Mouse (Mus musculus) C2C12 (cell line): ENCODE results near the gene Ppm1k. TPM values are rescaled to one million over a fixed set of nuclear protein-coding genes. Genes with fewer than 3 reads are reported as not detected.

Source experiments
- H3K27me3 ChIP-seq: one replicate; pipeline ENCODE4 v1.6.1; 2011; ENCODE audit not compliant: control insufficient read depth, insufficient read depth, insufficient read length
- H3K36me3 ChIP-seq: one replicate; pipeline ENCODE4 v1.6.1; 2011; ENCODE audit not compliant: control insufficient read depth, insufficient read depth
- H3K4me3 ChIP-seq: one replicate; pipeline ENCODE4 v1.5.1; 2011; ENCODE audit warnings: mild to moderate bottlenecking, control low read depth; ENCODE audit not compliant: poor library complexity, insufficient read depth, severe bottlenecking
- H3K79me2 ChIP-seq: one replicate; pipeline ENCODE4 v1.6.1; 2011; ENCODE audit not compliant: control insufficient read depth, insufficient read depth
- H3K79me3 ChIP-seq: one replicate; pipeline ENCODE4 v1.6.1; 2011; ENCODE audit warnings: low read depth, control low read depth
- H3ac ChIP-seq: one replicate; pipeline ENCODE3; 2011; ENCODE audit warnings: low read depth; ENCODE audit not compliant: control insufficient read depth, insufficient read length
- CEBPB ChIP-seq: IDR thresholded peaks from one replicate; pipeline ENCODE4 v1.6.1; 2011; ENCODE audit warnings: low read depth, mild to moderate bottlenecking, control low read depth, moderate library complexity
- CTCF ChIP-seq: IDR thresholded peaks from one replicate; pipeline ENCODE4 v1.5.1; 2011; ENCODE audit not compliant: control insufficient read depth, insufficient read depth, insufficient read length
- FOSL1 ChIP-seq: IDR thresholded peaks from one replicate; pipeline ENCODE4 v1.8.0; 2011; ENCODE audit warnings: mild to moderate bottlenecking, low read length; ENCODE audit not compliant: poor library complexity, insufficient read depth, severe bottlenecking
- MAX ChIP-seq: IDR thresholded peaks from one replicate; pipeline ENCODE4 v1.6.1; 2011; ENCODE audit warnings: mild to moderate bottlenecking, control low read depth
- MYOD1 ChIP-seq: IDR thresholded peaks from one replicate; pipeline ENCODE4 v1.6.1; 2011; ENCODE audit warnings: low read depth; ENCODE audit not compliant: control insufficient read depth, insufficient read length
- MYOG ChIP-seq: IDR thresholded peaks from one replicate; pipeline ENCODE4 v1.6.1; 2011; ENCODE audit not compliant: control insufficient read depth, insufficient read length; ENCODE audit errors: extremely low read depth
- USF1 ChIP-seq: IDR thresholded peaks from one replicate; pipeline ENCODE4 v1.6.1; 2011; ENCODE audit warnings: low read depth, mild to moderate bottlenecking, control low read depth, moderate library complexity
- long read RNA-seq, 2 experiments: library from polyadenylated mRNA; unstranded; transcript quantifications; one replicate each; pipeline ENCODE4 v2.0.0; 2019 to 2020
- polyA plus RNA-seq: library from polyadenylated mRNA; unstranded; fragments of >200 nt; fragmentation: generic; extraction: Trizol; gene quantifications from one replicate; pipeline ENCODE4 v1.2.1, GENCODE M21; 2012; ENCODE audit warnings: missing spikeins

Gene Ppm1k
- 0.15 TPM for polyA plus RNA-seq
- long read RNA-seq, experiment 1, partial matches to known transcripts = 0 of 1 reads
- long read RNA-seq, experiment 1, other reads (novel, unspliced or antisense) = 1 of 1 reads
- long read RNA-seq, experiment 2 = 0 reads

- H3K4me3 ChIP-seq = peak within 1 kb of the TSS; percentile 42
- peak within 1 kb of the TSS; percentile 40 for H3ac ChIP-seq
- TF ChIP-seq MAX = peak; percentile 62
- no peak for TF ChIP-seq MYOD1
- H3K36me3 ChIP-seq = no peaks in the 10 kb centered on the region
- H3K79me2 ChIP-seq = no peaks in the 10 kb centered on the region
- H3K79me3 ChIP-seq = no peaks in the 10 kb centered on the region
- H3K27me3 ChIP-seq = no peaks in the 10 kb centered on the region
These were observed at the start of gene Ppm1k for GRCm38 (mm10) chr6:57535386-57535936. TSS of gene Ppm1k (minus strand) at chr6:57535468.

GRCm38 (mm10) chr6:57582356-57582755 lies 47.1 kb upstream of the Ppm1k start:
- H3K79me2 ChIP-seq = no peaks in the 10 kb centered on the region
- peaks cover 3% of the 10 kb centered on the region for H3K36me3 ChIP-seq
- no peaks in the 10 kb centered on the region for H3K79me3 ChIP-seq
- TF ChIP-seq MYOG (no peak), MAX (no peak), USF1 (no peak), FOSL1 (no peak), MYOD1 (no peak), CTCF (no peak), CEBPB (no peak)
- H3ac ChIP-seq = no peak overlapping the region
- no peak overlapping the region for H3K4me3 ChIP-seq
- H3K27me3 ChIP-seq = no peaks in the 10 kb centered on the region

GRCm38 (mm10) chr6:57581595-57581994 lies 46.3 kb upstream of the Ppm1k start:
- H3K79me3 ChIP-seq = no peaks in the 10 kb centered on the region
- H3K79me2 ChIP-seq = no peaks in the 10 kb centered on the region
- H3K4me3 ChIP-seq = peak overlapping the region; percentile 55
- no peaks in the 10 kb centered on the region for H3K27me3 ChIP-seq
- peaks cover 3% of the 10 kb centered on the region for H3K36me3 ChIP-seq
- no peak overlapping the region for H3ac ChIP-seq
- TF ChIP-seq MYOG (no peak), FOSL1 (no peak), MYOD1 (no peak), MAX (no peak), CTCF (no peak), USF1 (no peak), CEBPB (no peak)

- no peaks in the 10 kb centered on the region for H3K79me2 ChIP-seq
- H3K36me3 ChIP-seq = peaks cover 3% of the 10 kb centered on the region
- peak within 1 kb of the TSS; percentile 55 for H3K4me3 ChIP-seq
- TF ChIP-seq CTCF (no peak), FOSL1 (no peak), USF1 (no peak), MAX (peak; percentile 30)
- H3K79me3 ChIP-seq = no peaks in the 10 kb centered on the region
- H3ac ChIP-seq = peak within 1 kb of the TSS; percentile 8
- no peaks in the 10 kb centered on the region for H3K27me3 ChIP-seq
These were observed 45.7 kb upstream of the Ppm1k start, which contains the start of gene Herc6 for GRCm38 (mm10) chr6:57580881-57581548. TSS of gene Herc6 (plus strand) at chr6:57581000.

GRCm38 (mm10) chr6:57571587-57571986 lies 36.3 kb upstream of the Ppm1k start:
- Histone ChIP-seq H3K79me2 (no peaks in the 10 kb centered on the region), H3K79me3 (no peaks in the 10 kb centered on the region), H3K4me3 (no peak overlapping the region), H3ac (no peak overlapping the region), H3K27me3 (no peaks in the 10 kb centered on the region), H3K36me3 (no peaks in the 10 kb centered on the region)
- TF ChIP-seq MYOD1 (no peak), MAX (no peak), MYOG (no peak), CEBPB (no peak), USF1 (no peak), FOSL1 (no peak), CTCF (no peak)

- Histone ChIP-seq H3ac (no peak overlapping the region), H3K79me3 (no peaks in the 10 kb centered on the region), H3K36me3 (no peaks in the 10 kb centered on the region), H3K27me3 (no peaks in the 10 kb centered on the region), H3K79me2 (no peaks in the 10 kb centered on the region), H3K4me3 (no peak overlapping the region)
- no peak for TF ChIP-seq CEBPB
- no peak for TF ChIP-seq MYOG
These were observed 35.1 kb upstream of the Ppm1k start for GRCm38 (mm10) chr6:57570170-57570974.
